Mouse (Mus musculus): ENCODE data around the gene Ccl1. TPM values are rescaled to one million over a fixed set of nuclear protein-coding genes. Genes with fewer than 3 reads are reported as not detected.

Gene Ccl1
- not detected in 2 replicates for polyA plus RNA-seq (2011; ENCODE audit: insufficient read length, low read depth, missing spikeins)

DNA sequence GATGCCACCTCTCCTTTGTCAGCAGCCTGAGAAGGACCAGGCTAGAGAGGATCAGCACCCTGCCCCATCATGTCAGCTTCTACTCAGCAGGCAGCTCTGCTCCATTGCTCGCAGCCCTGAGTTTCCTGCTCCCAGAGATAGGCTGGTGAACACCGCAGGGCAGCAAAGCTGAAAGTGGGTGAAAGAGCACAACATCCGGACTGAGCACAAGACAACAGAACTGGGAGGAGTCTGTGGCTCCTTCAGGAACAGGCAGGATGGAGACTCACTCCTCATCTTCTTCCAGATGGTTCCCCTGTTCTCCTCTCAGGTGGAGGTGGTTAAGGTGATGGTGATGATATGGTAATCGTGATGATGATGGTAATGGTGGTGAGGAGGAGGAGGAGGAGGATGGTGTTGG, at the start of gene Ccl1:
Ccl1 (minus strand) TSS at position 101 of the 400 bp plus-strand sequence.
- no peak within 1 kb of the TSS for H3K4me3 ChIP-seq (ENCODE audit: insufficient read depth, low read length)
- TF ChIP-seq POLR2A (IDR thresholded peaks at IDR 0.05; ENCODE audit: low read depth, low read length), result no peak
- TF ChIP-seq CTCF (IDR thresholded peaks at IDR 0.05; ENCODE audit: borderline replicate concordance, insufficient read depth, low read length), result no peak
- H3K4me1 ChIP-seq (ENCODE audit: control insufficient read depth, insufficient read depth, low read length), result no peaks in the 10 kb centered on the region
- H3K27ac ChIP-seq (ENCODE audit: insufficient read depth, low read length), result no peak within 1 kb of the TSS

GRCm38 (mm10) chr11:82351039-82351438, 45.5 kb upstream of the Ccl1 start:
- no peak for TF ChIP-seq CTCF (IDR thresholded peaks at IDR 0.05; ENCODE audit: borderline replicate concordance, insufficient read depth, low read length)
- no peak for TF ChIP-seq POLR2A (IDR thresholded peaks at IDR 0.05; ENCODE audit: low read depth, low read length)
- H3K4me3 ChIP-seq (ENCODE audit: insufficient read depth, low read length), result no peak overlapping the region
- H3K27ac ChIP-seq (ENCODE audit: insufficient read depth, low read length), result no peak overlapping the region
- H3K4me1 ChIP-seq (ENCODE audit: control insufficient read depth, insufficient read depth, low read length), result no peaks in the 10 kb centered on the region

DNA sequence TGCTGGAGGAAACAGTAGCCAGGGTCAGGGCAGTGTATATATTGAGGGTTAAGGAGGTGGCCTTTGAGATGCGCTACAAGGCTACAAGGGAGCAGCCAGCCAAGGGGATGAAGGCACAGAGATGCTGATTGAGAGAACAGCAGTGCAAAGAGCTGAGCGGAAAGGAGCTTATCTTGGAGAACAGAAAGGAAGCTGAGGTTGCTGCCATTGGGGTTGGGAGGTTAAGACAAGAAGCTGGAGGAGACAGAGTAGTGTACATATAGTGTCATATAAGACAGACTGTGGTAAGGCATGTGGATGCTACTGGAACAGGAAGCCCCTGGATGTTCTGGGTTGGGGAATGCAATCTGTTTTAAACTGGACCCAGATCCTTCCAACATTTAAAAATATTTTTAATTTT, 35.4 kb upstream of the Ccl1 start:
- Histone ChIP-seq H3K4me1 (ENCODE audit: control insufficient read depth, insufficient read depth, low read length) (no peaks in the 10 kb centered on the region), H3K4me3 (ENCODE audit: insufficient read depth, low read length) (no peak overlapping the region), H3K27ac (ENCODE audit: insufficient read depth, low read length) (no peak overlapping the region)
- no peak for TF ChIP-seq POLR2A (IDR thresholded peaks at IDR 0.05; ENCODE audit: low read depth, low read length)
- TF ChIP-seq CTCF (IDR thresholded peaks at IDR 0.05; ENCODE audit: borderline replicate concordance, insufficient read depth, low read length), result no peak

DNA sequence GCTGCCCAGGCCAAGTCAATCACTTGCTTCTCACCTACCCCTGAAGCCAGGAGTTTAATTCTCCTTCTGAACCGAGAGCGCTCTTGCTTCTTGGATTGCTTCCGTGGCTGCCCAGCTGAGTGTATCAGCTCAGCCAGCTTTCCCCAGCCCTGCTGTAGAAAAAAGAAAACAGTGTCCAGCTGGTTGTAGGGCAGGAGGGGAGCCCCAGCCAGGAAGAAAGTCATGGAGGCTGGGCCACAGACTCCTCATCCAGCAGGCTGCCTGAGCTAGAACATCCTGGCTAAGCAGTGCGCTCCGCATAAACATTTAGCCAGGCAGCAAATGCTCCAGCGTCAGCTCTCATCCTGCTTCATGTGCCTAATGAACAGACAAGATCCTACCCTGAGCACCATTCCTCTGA, 34.9 kb upstream of the Ccl1 start:
- Histone ChIP-seq H3K27ac (ENCODE audit: insufficient read depth, low read length) (no peak overlapping the region), H3K4me1 (ENCODE audit: control insufficient read depth, insufficient read depth, low read length) (no peaks in the 10 kb centered on the region), H3K4me3 (ENCODE audit: insufficient read depth, low read length) (no peak overlapping the region)
- TF ChIP-seq POLR2A (IDR thresholded peaks at IDR 0.05; ENCODE audit: low read depth, low read length) (no peak), CTCF (IDR thresholded peaks at IDR 0.05; ENCODE audit: borderline replicate concordance, insufficient read depth, low read length) (no peak)

DNA sequence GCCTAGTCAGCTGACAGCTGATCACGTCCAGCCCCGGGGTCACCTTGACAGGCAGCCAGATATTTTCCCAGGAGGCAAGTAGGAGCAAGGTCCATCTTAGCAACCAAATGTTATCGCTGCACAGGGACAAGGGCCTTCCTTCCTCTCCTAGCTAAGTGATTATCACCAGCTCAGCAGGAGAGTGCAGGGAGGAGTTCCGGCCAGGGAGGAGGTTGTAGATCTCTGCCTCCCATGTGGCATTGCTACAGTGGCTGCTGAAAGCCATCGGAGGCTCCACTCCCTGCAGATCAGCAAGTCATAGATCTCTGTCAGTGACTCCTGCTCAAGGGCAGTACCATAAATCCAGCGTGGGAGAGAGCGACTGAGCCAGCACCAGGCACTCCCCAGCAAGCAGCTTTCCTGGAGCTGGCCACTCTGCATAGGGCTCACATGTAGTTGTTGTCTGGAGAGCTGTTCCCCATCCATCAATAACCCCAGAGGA, 34.5 kb upstream of the Ccl1 start:
- Histone ChIP-seq H3K4me1 (ENCODE audit: control insufficient read depth, insufficient read depth, low read length) (no peaks in the 10 kb centered on the region), H3K27ac (ENCODE audit: insufficient read depth, low read length) (no peak overlapping the region), H3K4me3 (ENCODE audit: insufficient read depth, low read length) (no peak overlapping the region)
- TF ChIP-seq POLR2A (IDR thresholded peaks at IDR 0.05; ENCODE audit: low read depth, low read length), result no peak
- no peak for TF ChIP-seq CTCF (IDR thresholded peaks at IDR 0.05; ENCODE audit: borderline replicate concordance, insufficient read depth, low read length)

- TF ChIP-seq CTCF (IDR thresholded peaks at IDR 0.05; ENCODE audit: borderline replicate concordance, insufficient read depth, low read length) (no peak), POLR2A (IDR thresholded peaks at IDR 0.05; ENCODE audit: low read depth, low read length) (no peak)
- Histone ChIP-seq H3K4me3 (ENCODE audit: insufficient read depth, low read length) (no peak overlapping the region), H3K4me1 (ENCODE audit: control insufficient read depth, insufficient read depth, low read length) (no peaks in the 10 kb centered on the region), H3K27ac (ENCODE audit: insufficient read depth, low read length) (no peak overlapping the region)
Observed at GRCm38 (mm10) chr11:82313153-82313552, 7.7 kb upstream of the Ccl1 start.

GRCm38 (mm10) chr11:82310336-82311045, 5.0 kb upstream of the Ccl1 start:
- Histone ChIP-seq H3K4me1 (ENCODE audit: control insufficient read depth, insufficient read depth, low read length) (no peaks in the 10 kb centered on the region), H3K27ac (ENCODE audit: insufficient read depth, low read length) (no peak overlapping the region), H3K4me3 (ENCODE audit: insufficient read depth, low read length) (no peak overlapping the region)
- TF ChIP-seq POLR2A (IDR thresholded peaks at IDR 0.05; ENCODE audit: low read depth, low read length), result no peak
- TF ChIP-seq CTCF (IDR thresholded peaks at IDR 0.05; ENCODE audit: borderline replicate concordance, insufficient read depth, low read length), result no peak

DNA sequence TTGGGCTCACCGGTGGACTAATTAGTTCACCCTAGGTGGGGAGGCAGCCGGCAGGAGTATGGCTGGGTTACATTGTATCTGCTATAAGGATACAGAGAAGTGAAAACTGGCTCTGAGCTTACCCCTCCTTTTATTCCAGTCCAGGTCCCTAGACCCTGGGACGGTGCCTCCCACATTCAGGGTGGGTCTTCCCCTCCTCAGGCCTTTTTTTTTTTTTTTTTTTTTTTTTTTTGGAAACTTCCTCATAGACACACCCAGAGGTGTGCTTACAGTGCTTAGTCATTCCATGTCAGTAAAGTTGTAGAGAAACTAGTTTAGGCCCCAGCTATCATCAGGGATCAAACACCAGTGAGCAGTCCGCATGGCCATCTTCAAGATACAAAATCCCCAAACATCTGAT, 7.6 kb downstream of the Ccl1 start:
- H3K4me3 ChIP-seq (ENCODE audit: insufficient read depth, low read length), result no peak overlapping the region
- no peaks in the 10 kb centered on the region for H3K4me1 ChIP-seq (ENCODE audit: control insufficient read depth, insufficient read depth, low read length)
- no peak overlapping the region for H3K27ac ChIP-seq (ENCODE audit: insufficient read depth, low read length)
- no peak for TF ChIP-seq CTCF (IDR thresholded peaks at IDR 0.05; ENCODE audit: borderline replicate concordance, insufficient read depth, low read length)
- no peak for TF ChIP-seq POLR2A (IDR thresholded peaks at IDR 0.05; ENCODE audit: low read depth, low read length)

DNA sequence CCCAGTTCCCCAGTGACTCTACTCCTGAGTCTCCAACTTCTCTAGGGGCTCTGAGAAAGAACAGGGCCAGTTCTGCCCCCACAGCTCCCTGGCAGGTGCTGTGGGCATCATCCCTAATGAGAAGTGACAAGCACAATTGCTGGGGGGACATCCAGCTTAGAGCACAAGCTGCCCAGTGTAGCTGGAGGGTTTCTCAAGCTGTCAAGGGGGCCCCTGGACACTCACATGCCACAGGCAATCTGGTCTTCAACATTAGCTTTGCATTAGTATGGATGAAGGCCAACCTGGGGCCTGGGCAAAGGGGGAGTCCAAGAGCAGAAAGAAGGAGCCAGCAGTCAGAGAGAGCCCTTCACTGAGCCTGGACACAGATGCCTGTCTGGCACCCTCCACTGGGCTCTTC, 14.6 kb downstream of the Ccl1 start:
- H3K4me1 ChIP-seq (ENCODE audit: control insufficient read depth, insufficient read depth, low read length), result no peaks in the 10 kb centered on the region
- H3K4me3 ChIP-seq (ENCODE audit: insufficient read depth, low read length), result no peak overlapping the region
- H3K27ac ChIP-seq (ENCODE audit: insufficient read depth, low read length), result no peak overlapping the region
- TF ChIP-seq CTCF (IDR thresholded peaks at IDR 0.05; ENCODE audit: borderline replicate concordance, insufficient read depth, low read length) (no peak), POLR2A (IDR thresholded peaks at IDR 0.05; ENCODE audit: low read depth, low read length) (no peak)

GRCm38 (mm10) chr11:82274149-82274812, 31.2 kb downstream of the Ccl1 start:
- Histone ChIP-seq H3K27ac (ENCODE audit: insufficient read depth, low read length) (no peak overlapping the region), H3K4me1 (ENCODE audit: control insufficient read depth, insufficient read depth, low read length) (no peaks in the 10 kb centered on the region), H3K4me3 (ENCODE audit: insufficient read depth, low read length) (no peak overlapping the region)
- TF ChIP-seq POLR2A (IDR thresholded peaks at IDR 0.05; ENCODE audit: low read depth, low read length) (no peak), CTCF (IDR thresholded peaks at IDR 0.05; ENCODE audit: borderline replicate concordance, insufficient read depth, low read length) (no peak)
